Comparison of ENCODE assay signal across 9 mouse cellular contexts in genomic region chr1:187604063-187604484, GRCm38 (mm10). TPM values are rescaled to one million over a fixed set of nuclear protein-coding genes. Genes with fewer than 3 reads are reported as not detected.
DNase-seq lines count a peak whose midpoint lies in the region; ATAC-seq and TF ChIP-seq lines count a peak whose summit lies in the region.
"Had no signal": no experiment of that assay in that cellular context is flagged by ENCODE, and none has a peak within 500 bp of the region (broad histone marks: within the 10 kb centered on the region; RNA-seq: fewer than 3 reads in every experiment).

No protein-coding gene starts in this region.

- no peak for TF ChIP-seq POLR2A in kidney, adult 2 months (IDR thresholded peaks at IDR 0.05; ENCODE audit: low read depth, low read length)

- no peak overlapping the region for H3K9ac ChIP-seq in kidney, embryonic 14.5 days (ENCODE audit: low read depth, low read length)
- no peak overlapping the region for H3K9ac ChIP-seq in intestine, embryonic 14.5 days (ENCODE audit: low read length)
- no peak overlapping the region for H3K9ac ChIP-seq in neural tube, embryonic 11.5 days (ENCODE audit: low read length)

- peaks cover 57% of the 10 kb centered on the region for H3K27me3 ChIP-seq in kidney, embryonic 14.5 days (ENCODE audit: control insufficient read depth, insufficient read depth, low read length)
- no peaks in the 10 kb centered on the region for H3K27me3 ChIP-seq in kidney, adult 2 months (replicated peaks; ENCODE audit: control insufficient read depth, insufficient read depth, low read length)
- peaks cover 66% of the 10 kb centered on the region for H3K27me3 ChIP-seq in intestine, embryonic 14.5 days (replicated peaks; ENCODE audit: control insufficient read depth, insufficient read depth, low read length)
- H3K27me3 ChIP-seq in neural tube, embryonic 11.5 days (ENCODE audit: control insufficient read depth, insufficient read depth, low read length): peaks cover 53% of the 10 kb centered on the region

- peak overlapping the region; percentile 34 for H3K4me2 ChIP-seq in kidney, embryonic 14.5 days (replicated peaks; ENCODE audit: low read depth, low read length)
- peak overlapping the region; percentile 37 for H3K4me2 ChIP-seq in intestine, embryonic 14.5 days (ENCODE audit: low read length)
- H3K4me2 ChIP-seq in neural tube, embryonic 11.5 days (ENCODE audit: low read depth): peak overlapping the region; percentile 42; the same call in 1 of the 2 replicates

- ATAC-seq in kidney, embryonic 14.5 days (ENCODE audit: low FRiP score, low TSS enrichment): no peak
- no peak for ATAC-seq in intestine, embryonic 14.5 days (replicated peaks; ENCODE audit: low FRiP score, low TSS enrichment, low read depth)
- ATAC-seq in neural tube, embryonic 11.5 days (ENCODE audit: insufficient read depth, low FRiP score, low TSS enrichment): no peak

- no peak for DNase-seq in kidney, adult 2 months
- DNase-seq in embryo, embryonic 10.5 days (ENCODE audit: low spot score): peak; percentile 61
- DNase-seq in intestine, embryonic 14.5 days (ENCODE audit: low spot score): peak; percentile 68
- peak; percentile 46 for DNase-seq in neural tube, embryonic 11.5 days (ENCODE audit: low spot score)
- no peak for DNase-seq in layer of hippocampus, postnatal 25 days (ENCODE audit: extremely low spot score in 1 of 2, low spot score in 1 of 2)
- DNase-seq in adrenal gland, postnatal 10 days: no peak
- DNase-seq: thymus, postnatal 25 days had no signal

- H3K4me3 ChIP-seq in kidney, embryonic 14.5 days (ENCODE audit: low read length): peak overlapping the region; percentile 25
- no peak overlapping the region for H3K4me3 ChIP-seq in kidney, adult 2 months (ENCODE audit: insufficient read depth, low read depth, low read length)
- H3K4me3 ChIP-seq in intestine, embryonic 14.5 days (ENCODE audit: low read depth, low read length): no peak overlapping the region
- H3K4me3 ChIP-seq in neural tube, embryonic 11.5 days (ENCODE audit: low read depth, low read length): no peak overlapping the region

- no peak for TF ChIP-seq CTCF in kidney, adult 2 months (conservative IDR thresholded peaks at IDR 0.05; ENCODE audit: insufficient read depth, insufficient read length, low read depth, low read length)

- no peaks in the 10 kb centered on the region for H3K36me3 ChIP-seq in kidney, embryonic 14.5 days (ENCODE audit: control insufficient read depth, insufficient read depth, low read length)
- H3K36me3 ChIP-seq in kidney, adult 2 months (ENCODE audit: control insufficient read depth, insufficient read depth, low read length): no peaks in the 10 kb centered on the region
- H3K36me3 ChIP-seq in intestine, embryonic 14.5 days (ENCODE audit: control insufficient read depth, insufficient read depth, low read length): no peaks in the 10 kb centered on the region
- H3K36me3 ChIP-seq in neural tube, embryonic 11.5 days (ENCODE audit: control insufficient read depth, insufficient read depth, low read length): no peaks in the 10 kb centered on the region

- peaks cover 4% of the 10 kb centered on the region for H3K9me3 ChIP-seq in kidney, embryonic 14.5 days (ENCODE audit: control insufficient read depth, low read length)
- no peaks in the 10 kb centered on the region; the same call in 1 of the 2 replicates for H3K9me3 ChIP-seq in intestine, embryonic 14.5 days (ENCODE audit: control insufficient read depth, low read length)
- H3K9me3 ChIP-seq in neural tube, embryonic 11.5 days (ENCODE audit: control insufficient read depth, low read length): no peaks in the 10 kb centered on the region

- H3K4me1 ChIP-seq in kidney, embryonic 14.5 days (ENCODE audit: control insufficient read depth, insufficient read depth, low read length): peaks cover 22% of the 10 kb centered on the region
- H3K4me1 ChIP-seq in kidney, adult 2 months (ENCODE audit: control insufficient read depth, insufficient read depth, low read length): peaks cover 7% of the 10 kb centered on the region
- peaks cover 7% of the 10 kb centered on the region; the same call in 1 of the 2 replicates for H3K4me1 ChIP-seq in intestine, embryonic 14.5 days (replicated peaks; ENCODE audit: control insufficient read depth, insufficient read depth, low read length)
- peaks cover 19% of the 10 kb centered on the region for H3K4me1 ChIP-seq in neural tube, embryonic 11.5 days (ENCODE audit: control insufficient read depth, insufficient read depth, low read length)

- H3K27ac ChIP-seq in kidney, embryonic 14.5 days (ENCODE audit: low read depth, low read length): no peak overlapping the region
- no peak overlapping the region for H3K27ac ChIP-seq in kidney, adult 2 months (ENCODE audit: insufficient read depth, low read depth, low read length)
- no peak overlapping the region for H3K27ac ChIP-seq in intestine, embryonic 14.5 days (ENCODE audit: low read depth)
- H3K27ac ChIP-seq in neural tube, embryonic 11.5 days (ENCODE audit: low read depth, low read length): no peak overlapping the region

- WGBS in kidney, embryonic 14.5 days: under 1% methylated on average over 11 of the region's 11 CpGs
- 47% methylated on average over 11 of the region's 11 CpGs for WGBS in kidney, adult 2 months
- WGBS in intestine, embryonic 14.5 days: 4% methylated on average over 11 of the region's 11 CpGs
- WGBS in neural tube, embryonic 11.5 days: under 1% methylated on average over 11 of the region's 11 CpGs

RNA-seq across cellular contexts. Expression of gene Esrrg, which starts 4.5 kb away (rescaled TPM):
- 13.8 and 21.5 TPM in 2 replicates for polyA plus RNA-seq in kidney, embryonic 14.5 days (2014; fragmentation: Nextera tagmentation; extraction: Ambion mirVana)
- polyA plus RNA-seq in kidney, adult 2 months (2012; rRNA removed): 19.5 and 24.2 TPM in 2 replicates
- polyA plus RNA-seq in intestine, embryonic 14.5 days (2014; fragmentation: Nextera tagmentation; extraction: Ambion mirVana): 6.9 and 8.6 TPM in 2 replicates
- 12.5 and 12.7 TPM in 2 replicates for polyA plus RNA-seq in neural tube, embryonic 11.5 days (2014; fragmentation: Nextera tagmentation; extraction: Ambion mirVana)
- total RNA-seq in layer of hippocampus, postnatal 25 days (2021): 10 to 100 TPM; 12.0 to 12.6 TPM
- 10 to 100 TPM; 18.8 to 28.7 TPM for total RNA-seq in adrenal gland, postnatal 10 days (2021)
- total RNA-seq: megakaryocyte, adult 5-6 weeks had no signal

Comparison
In these comparisons a context has a peak if more than half of its experiments do, and no peak if none do; other contexts are left out.
1. DNase-seq: peak in embryo, embryonic 10.5 days (single experiment), intestine, embryonic 14.5 days (single experiment) and neural tube, embryonic 11.5 days (single experiment); none in kidney, adult 2 months (single experiment), layer of hippocampus, postnatal 25 days (0 of 2) and adrenal gland, postnatal 10 days (single experiment).
2. Peak in every context shown above with its lines, with median percentiles within 50 percentile points of each other: H3K4me2 ChIP-seq.